Mouse (Mus musculus): Measurements from ENCODE around the gene Arsa. TPM values are rescaled to one million over a fixed set of nuclear protein-coding genes. Genes with fewer than 3 reads are reported as not detected.
"Not testable (repeated sequence)": the region's sequence is repeated elsewhere in the genome, so short reads cannot be mapped to it uniquely, and the experiment has no call there.

Arsa gene
- total RNA-seq, 2 experiments from 2014 or later = 27.7 to 31.2 TPM

DNA sequence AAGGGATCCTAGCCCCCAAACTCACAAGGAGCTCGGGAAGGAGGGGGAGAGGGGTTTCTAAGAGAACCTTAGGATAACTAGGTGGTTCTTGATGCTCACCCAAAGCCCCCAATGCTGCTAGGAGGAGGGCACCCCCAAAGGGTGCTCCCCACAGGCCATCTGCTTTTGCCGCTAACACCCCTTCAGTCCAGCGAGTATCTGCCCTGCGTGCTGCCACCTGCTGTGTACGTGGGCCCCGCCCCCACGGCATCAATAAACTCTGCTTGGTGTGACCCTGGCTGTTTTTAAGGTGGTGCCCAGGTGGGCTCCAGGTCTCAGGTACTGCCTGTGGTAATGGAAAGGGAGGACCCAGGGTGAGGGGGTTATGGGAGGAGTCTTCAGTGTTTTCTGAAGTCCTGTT lies 15.0 kb downstream of the Arsa start:
- intact Hi-C loops (cut with DNase I) = no loop called here
- DNase-seq (ENCODE audit: low spot score in 2 of 2) = no peak

DNA sequence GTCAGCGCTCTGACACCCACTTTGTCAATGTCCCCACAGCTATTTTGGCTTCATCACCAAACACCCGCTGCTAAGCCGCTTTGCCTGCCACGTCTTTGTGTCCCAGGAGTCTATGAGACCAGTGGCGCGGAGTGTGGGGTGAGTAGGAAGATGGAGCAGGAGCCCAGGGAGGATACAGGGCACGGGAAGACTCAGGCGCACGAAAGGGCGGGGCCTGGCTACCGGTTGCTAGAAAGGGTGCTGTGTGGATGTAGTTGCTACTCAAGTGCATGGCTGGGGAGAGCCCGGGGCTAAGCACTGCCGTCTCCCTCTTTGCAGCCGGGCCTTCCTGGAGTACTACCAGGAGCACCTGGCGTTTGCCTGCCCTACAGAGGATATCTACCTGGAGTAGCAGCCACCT lies 15.9 kb downstream of the Arsa start:
- DNase-seq (ENCODE audit: low spot score in 2 of 2) = no peak
- intact Hi-C loops (cut with DNase I) = no loop called here

DNA sequence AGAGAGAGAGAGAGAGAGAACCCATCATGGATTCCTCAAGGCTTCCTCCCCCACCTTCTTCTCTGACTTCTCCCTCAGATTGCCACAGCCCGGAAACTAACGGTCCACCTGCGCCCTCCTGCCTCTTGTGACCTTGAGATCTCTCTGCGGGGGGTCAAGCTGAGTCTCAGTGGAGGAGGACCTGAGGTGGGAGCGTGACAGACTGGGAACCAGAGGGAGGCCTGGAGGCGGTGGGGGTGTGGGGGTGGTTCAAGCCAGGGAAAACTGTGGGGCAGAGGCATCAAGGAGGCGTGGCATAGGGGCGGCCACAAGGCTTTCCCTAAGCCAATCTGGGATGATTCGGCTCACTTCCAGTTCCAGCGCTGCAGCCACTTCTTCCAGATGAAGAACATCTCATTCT lies 16.9 kb downstream of the Arsa start:
- intact Hi-C loops (cut with DNase I) = no loop called here
- DNase-seq (ENCODE audit: low spot score in 2 of 2) = no peak

DNA sequence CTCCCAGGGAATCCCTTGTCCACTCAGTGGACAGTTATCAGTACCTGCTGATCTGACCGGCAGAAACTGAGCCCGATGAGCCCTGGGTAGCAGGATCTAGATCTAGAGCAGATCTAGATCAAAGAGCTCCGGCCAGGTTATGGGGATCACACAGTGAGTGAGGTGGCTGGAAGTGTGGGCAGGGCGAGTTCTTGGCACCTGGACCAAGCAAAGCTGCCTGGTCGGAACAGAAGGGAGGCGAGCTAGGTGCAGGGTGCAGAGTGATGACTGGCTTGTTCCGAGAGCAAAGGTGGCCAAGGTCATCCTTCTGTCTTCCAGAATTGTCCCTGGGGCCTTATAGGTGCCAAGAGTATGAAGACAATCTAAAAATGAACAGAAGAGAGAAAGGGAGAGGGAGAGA lies 17.4 kb downstream of the Arsa start:
- intact Hi-C loops (cut with DNase I) = no loop called here
- DNase-seq (ENCODE audit: low spot score in 2 of 2) = no peak

DNA sequence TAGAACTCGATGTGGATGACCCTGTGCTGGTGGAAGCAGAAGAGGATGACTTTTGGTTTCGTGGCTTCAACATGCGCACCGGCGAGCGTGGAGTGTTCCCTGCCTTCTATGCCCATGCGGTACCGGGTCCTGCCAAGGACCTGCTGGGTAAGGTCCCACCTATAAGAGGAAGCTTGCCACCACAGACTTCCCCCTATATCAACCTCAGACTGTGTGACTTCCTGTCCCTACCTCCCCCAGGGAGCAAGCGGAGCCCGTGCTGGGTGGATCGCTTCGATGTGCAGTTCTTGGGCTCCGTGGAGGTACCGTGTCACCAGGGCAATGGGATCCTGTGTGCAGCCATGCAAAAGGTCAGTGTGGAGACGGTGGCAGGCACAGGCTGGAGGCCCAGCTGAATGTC lies 18.3 kb downstream of the Arsa start:
- intact Hi-C loops (cut with DNase I) = no loop called here
- no peak for DNase-seq (ENCODE audit: low spot score in 2 of 2)

DNA sequence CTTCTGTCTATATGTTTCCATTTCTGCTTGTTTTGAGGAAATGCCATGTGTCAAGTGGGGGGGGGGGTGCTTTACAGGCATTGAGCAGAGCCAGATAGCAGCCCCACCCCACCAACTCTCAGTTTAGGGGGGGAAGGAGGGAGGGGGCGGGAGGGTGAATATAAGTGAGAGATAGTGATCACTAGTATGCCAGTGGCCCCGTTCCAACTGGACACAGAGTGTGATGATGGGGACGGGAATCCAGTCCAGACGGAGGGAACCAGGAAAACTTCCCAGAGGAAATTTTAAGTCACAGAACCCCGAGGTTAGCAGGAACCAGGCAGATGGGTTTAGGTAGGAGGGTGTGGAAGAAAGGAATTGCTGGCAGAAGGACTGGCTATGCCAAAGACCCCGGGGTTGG lies 21.6 kb downstream of the Arsa start:
- intact Hi-C loops (cut with DNase I) = no loop called here
- DNase-seq (ENCODE audit: low spot score in 2 of 2) = no peak

DNA sequence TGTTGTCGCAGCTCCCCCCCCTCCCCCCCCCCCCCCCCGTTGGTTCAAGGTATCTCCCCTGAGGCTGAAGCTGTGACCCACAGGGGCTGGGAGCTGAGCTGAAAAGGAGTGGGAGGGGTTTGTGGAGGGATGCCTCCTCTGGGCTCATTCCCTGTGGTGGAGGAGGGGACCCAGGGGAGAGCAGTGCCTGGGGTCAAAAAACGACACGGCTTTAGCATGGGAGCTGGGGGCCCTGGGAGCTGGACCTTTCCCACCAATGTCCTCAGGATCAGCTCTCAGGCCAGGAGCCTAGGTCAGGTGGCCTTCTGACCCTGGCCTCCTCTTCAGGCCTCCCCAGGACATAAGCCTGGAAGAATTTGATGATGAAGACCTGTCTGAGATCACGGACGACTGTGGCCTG lies 22.4 kb downstream of the Arsa start:
- DNase-seq (ENCODE audit: low spot score in 2 of 2) = no peak
- intact Hi-C loops (cut with DNase I) = no loop called here

DNA sequence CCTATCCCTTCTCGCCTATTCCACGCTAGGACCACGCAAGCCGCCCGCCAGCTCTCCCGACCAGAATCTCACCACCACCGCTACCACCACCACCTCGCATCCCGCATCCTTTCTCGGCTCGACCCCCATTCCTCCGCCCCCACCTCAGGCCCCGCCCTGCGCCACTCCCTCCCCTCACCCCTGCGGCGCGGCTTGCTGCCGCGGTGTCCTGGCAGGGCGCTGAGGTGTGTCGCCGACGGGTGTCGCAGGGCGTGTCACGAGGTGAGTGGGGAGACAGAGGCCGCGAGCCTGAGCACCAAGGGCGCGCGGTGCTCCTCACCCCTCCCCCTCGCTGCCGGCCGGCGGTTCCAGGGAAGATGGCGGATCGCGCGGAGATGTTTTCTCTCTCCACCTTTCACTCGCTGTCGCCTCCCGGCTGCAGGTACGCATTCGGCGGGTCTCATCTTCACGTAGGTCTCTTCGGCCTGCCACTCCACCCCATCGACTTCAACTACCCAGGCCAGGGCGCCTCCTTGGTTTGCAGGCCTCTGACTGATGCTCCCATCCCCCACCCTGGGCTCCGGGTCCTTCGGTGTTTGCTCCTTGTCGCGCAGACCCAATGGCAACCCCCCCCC lies 23.3 kb downstream of the Arsa start, which contains the start of gene Mapk8ip2:
TSS of gene Mapk8ip2 (plus strand) at position 49 of the 614 bp plus-strand sequence.
- intact Hi-C loops (cut with DNase I) = no loop called here
- DNase-seq (ENCODE audit: low spot score in 2 of 2) = peak; percentile 63

DNA sequence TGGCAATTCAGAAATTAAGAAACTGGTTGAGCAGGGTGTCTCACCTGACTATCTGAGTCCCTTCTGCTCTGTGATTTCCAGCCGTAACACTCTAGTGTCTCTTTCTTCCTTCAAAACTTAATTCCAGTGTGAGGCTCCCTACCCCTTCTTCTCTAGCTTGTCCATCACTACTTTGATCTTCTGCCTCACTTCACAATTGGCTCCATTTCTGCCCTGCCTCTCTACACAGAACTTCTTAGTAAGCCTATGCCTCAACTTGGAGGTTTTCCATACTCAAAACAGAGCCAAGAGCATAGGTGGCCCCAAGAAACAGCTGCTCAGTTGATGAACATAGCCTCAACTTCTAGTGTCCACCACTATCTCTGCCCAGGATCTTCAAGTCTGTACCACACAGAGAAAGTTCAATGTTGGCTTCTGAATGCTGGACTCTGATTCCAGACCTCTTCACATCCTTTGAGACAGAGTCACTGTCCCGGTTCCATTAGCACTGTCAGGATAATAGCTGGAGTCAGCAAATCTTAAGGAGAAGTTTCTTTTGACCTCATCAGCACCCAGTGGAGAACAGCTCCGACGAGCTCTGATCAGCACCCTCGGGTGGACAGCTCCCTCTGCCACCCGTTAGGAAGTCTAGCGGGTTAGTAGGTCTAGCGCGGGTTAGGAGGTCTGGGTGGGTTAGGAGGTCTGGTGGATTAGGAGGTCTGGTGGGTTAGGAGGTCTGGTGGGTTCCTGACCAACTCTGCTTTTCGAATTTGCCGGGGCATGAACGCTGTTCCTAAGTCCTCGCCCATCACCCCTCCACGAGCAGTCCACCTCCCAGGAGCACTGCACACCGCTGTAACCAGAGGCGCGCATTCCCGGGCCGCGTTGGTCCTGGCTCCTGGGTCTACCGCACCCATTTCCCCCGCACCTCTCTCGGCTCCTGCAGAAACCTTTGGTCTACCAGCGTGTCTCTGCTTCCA lies 24.0 kb downstream of the Arsa start:
- intact Hi-C loops (cut with DNase I) = no loop called here
- no peak for DNase-seq (ENCODE audit: low spot score in 2 of 2)

DNA sequence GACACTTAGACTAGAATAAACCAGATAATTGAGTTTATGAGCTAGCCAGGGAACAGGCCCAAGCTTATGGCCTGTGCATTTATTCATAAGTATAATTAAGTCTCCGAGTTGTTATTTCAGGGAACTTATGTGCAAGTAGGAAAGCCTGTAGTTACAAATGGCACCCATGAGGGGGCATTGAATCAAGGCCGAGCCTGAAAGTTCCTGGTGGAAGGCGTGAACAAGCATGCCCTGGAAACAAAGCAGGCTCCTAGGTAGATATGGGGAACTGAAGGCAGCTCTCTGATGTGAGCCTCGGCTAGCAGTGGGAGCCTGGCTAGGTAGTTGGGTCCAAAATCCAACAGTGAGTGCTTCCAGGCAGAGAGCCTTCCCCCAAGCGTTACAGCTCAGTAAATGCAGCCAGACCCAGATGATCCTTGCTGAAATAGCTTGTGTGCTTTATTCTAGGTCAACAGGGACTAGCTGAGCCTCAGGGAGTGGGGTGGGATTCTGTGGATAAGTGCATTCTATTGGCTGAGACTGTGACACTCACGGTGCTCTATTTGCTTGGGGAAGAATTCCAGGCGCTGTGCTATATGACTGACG lies 34.6 kb downstream of the Arsa start:
- intact Hi-C loops (cut with DNase I) = no loop called here
- DNase-seq (ENCODE audit: low spot score in 2 of 2) = no peak

DNA sequence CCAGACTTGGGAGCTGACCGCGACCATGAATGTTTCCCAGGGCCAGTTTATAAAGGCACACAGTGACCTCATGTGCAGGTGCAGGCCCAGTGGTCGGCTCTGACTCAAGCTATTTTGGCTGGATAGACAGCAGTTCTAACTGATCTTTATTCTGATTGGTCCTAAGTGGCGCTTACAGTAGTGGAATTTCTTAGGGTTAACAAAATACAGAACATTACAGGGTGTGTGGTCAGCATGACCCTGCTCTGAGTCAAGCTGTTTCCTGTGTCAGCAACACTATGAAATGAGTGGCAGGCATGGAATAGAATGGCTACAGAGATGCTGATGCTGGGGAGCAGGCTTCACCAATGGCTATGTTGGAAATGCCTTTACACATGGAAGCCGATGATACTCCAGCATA lies 41.3 kb downstream of the Arsa start:
- no peak for DNase-seq (ENCODE audit: low spot score in 2 of 2)
- intact Hi-C loops (cut with DNase I) = no loop called here

DNA sequence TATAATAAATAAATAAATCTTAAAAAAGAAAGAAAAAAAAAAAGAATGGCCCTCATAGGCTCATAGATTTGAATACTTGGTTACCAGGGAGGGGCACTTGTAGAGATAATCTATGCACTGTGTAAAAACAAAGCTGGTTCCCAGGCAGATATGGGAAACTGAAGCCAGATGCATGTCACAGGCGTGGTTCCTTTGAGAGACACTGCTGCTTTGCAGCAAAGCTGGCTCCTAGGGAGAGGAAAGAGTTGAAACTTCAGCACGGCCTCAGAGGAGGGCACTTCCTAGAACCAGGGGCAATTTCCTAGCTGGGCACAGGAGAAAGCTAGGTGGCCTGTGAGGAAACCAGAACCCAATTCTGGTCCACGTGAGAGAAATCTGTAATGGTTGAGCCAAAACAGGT lies 43.1 kb downstream of the Arsa start:
- no peak for DNase-seq (ENCODE audit: low spot score in 2 of 2)
- intact Hi-C loops (cut with DNase I) = no loop called here

DNA sequence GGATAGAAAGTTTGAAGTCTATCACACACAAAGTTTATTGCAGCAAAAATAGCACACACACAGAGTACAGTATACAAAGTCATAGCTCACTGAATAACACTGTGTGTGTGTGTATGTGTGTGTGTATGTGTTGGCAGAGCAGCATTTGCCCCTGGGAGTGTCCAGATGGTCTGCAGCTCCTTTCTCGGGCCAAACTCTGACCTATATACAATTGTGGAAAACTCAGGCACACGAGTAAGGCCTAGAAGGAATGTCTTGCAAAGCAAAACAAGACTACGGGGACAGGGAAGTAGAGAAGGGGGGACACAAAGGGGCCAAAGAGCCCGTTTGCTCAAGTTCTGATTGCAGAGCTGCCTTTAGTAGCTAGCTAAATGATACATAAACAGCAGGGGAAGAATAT lies 44.3 kb downstream of the Arsa start:
- DNase-seq (ENCODE audit: low spot score in 2 of 2) = no peak
- intact Hi-C loops (cut with DNase I) = no loop called here

DNA sequence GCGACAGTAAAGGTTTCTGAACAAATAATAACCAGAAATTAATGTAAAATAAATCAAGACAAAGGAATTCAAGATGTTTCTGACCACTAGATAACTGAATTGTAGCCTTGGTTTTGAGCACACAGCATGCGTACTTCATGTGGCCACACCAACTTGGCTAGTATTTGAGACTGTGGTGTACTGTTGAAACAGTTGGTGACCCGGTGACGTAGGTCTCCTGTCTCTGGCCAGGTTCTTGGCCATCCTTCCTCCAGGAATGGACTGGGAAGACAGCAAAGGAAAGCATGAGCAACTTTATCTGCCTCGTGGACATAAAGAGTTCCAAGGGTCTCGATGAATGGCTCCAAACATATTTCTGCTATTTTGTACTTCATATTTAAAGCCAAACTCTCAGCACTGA lies 45.4 kb downstream of the Arsa start:
- no peak for DNase-seq (ENCODE audit: low spot score in 2 of 2)
- intact Hi-C loops (cut with DNase I) = no loop called here

DNA sequence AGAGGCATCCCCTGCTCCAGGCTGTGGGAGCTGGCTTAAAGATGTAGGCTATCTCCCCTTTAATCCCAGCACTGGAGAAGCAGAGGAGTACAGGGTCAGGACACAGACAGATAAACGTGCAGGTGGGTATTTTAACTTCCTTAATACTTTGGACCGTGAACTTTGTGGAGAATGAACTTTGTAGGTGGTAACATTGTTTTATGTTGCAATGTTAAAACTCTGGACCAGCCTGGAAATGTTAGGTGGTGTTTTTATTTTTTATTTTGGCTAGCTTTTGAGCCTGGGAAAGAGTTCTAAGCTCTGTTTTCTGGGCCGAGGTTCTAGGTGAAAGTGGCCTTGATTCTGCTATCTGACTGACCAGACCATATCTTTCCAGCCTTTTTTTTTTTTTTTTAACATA lies 46.0 kb downstream of the Arsa start:
- intact Hi-C loops (cut with DNase I) = no loop called here
- DNase-seq (ENCODE audit: low spot score in 2 of 2) = no peak

DNA sequence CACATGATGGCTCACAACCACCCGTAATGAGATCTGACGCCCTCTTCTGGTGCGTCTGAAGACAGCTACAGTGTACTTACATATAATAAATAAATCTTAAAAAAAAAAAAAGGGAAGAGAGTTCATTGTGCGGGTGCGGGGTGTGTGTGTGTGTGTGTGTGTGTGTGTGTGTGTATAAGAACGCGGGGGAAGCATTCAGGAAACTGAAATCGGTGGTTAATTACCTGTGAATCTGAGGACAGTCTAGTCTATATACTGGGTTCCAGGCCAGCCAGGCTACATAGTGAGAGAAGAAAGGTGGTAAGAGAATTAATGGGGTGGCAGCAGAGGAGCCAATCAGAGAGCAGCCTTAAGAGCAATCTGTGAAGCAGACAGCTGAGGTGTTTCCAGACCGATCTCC lies 46.5 kb downstream of the Arsa start:
- intact Hi-C loops (cut with DNase I); DNase-seq (ENCODE audit: low spot score in 2 of 2): not testable (repeated sequence)

DNA sequence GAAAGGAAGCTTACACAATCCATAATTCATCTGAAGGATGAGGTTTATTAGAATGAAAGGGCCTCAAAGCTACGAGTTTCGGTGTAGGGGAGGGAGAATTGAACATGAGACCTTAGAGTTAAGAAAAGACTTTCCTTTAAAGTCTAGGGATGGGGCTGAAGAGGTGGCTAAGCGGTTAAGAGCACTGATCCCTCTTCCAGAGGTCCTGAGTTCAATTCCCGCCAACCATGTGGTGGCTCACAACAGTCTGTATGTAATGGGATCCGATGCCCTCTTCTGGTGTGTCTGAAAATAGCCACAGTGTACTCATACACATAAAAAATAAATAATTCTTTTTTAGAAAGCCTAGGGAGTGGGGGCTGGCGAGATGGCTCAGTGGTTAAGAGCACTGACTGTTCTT lies 46.9 kb downstream of the Arsa start:
- peak in 1 of 2 experiments; percentile 35 for DNase-seq (ENCODE audit: low spot score in 2 of 2)
- intact Hi-C loops (cut with DNase I) = no loop called here

DNA sequence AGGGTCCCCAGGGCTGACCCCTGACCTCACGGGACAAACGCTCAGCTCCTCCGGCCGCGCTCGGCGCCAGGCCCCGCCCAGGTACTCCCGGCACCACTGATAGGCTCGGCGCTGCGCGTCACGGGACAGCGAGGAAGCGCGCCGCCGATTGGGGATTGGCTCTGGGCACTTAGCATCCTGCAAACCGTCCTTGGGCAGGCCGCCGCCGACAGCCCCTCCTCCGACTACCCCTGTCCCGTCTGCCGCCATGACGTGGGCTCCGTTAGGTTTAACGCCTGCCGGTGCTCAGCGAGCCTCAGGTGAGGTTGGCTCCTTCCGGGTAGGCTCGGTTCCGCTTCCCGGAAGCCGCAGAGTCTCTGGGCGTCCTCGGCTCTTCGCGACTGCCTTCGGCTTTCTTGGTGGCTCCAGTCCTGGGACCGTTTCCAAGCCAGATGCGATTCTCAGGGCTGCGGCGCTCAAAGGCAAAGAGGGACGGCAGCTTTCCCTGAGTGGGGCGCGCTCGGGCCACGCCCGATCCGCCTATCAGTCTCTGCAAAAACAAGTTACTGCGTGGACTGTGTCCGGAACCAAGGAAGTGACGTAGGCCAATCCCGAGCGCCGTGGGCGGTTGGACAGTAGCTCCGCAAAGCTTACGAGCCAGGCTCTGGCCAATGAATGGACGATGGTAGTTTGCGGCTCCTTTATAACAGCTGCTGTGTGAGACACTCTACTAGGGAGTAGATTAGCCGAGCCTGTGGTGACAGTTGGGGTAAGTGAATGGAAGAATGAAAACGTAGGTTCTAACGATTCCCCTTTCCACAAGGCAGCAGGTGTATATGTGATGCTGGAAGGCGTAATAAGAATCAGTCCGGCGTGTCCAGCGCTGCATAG lies 47.6 kb downstream of the Arsa start, which contains the start of the genes C730034F03Rik, Gm44502 and Chkb:
TSS of gene C730034F03Rik (plus strand) at position 238 of the 870 bp plus-strand sequence.
TSS of gene Gm44502 (minus strand) at position 345 of the 870 bp plus-strand sequence.
TSS of gene Chkb (minus strand) at position 557 of the 870 bp plus-strand sequence.
- DNase-seq (ENCODE audit: low spot score in 2 of 2) = peak; percentile 95 to 97
- intact Hi-C loops (cut with DNase I) = loop anchor here (5.0 kb wide), 1 partner anchor 47 kb away; the partner anchor contains the start of gene Klhdc7b

DNA sequence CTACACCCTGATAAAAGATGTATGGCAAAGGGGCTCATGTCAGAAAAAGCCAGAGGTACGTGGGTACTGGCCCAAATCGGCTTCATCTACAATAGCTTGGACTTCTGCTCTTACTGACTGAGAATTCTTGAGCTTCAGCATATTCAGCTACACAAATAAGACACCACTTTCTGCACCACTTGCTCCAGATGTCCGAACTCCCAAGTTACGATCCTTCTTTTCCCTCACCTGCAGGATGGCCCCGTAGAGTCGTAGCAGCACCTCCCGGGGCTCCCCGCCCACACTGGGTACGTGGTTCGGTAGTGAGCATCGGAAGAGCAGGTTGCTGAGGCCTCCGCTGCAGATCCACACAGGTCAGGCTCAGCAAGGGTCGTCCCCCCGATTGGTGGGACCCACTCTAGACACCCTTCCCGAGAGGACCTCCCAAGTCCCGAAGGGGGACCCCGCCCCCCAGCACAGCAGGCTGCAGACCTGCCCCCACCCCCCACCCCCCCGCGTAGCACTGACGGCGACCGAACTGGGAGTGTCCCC lies 48.3 kb downstream of the Arsa start:
- intact Hi-C loops (cut with DNase I) = loop anchor here (5.0 kb wide), 1 partner anchor 47 kb away; the partner anchor contains the start of gene Klhdc7b
- DNase-seq (ENCODE audit: low spot score in 2 of 2) = no peak
